Mouse (Mus musculus) liver, embryonic 14.5 days (tissue): ENCODE measurements around the gene Bsx. TPM values are rescaled to one million over a fixed set of nuclear protein-coding genes. Genes with fewer than 3 reads are reported as not detected.

ENCODE experiments used
- ATAC-seq: fragments of 200-750 bp; cut with Nextera tagmentation; 2 replicates; pipeline ENCODE4 v1.8.0; 2017; ENCODE audit warnings: moderate number of reproducible peaks, mild to moderate bottlenecking, moderate library complexity; ENCODE audit not compliant: insufficient read depth
- DNase-seq, 3 experiments: peaks; one replicate each; pipeline ENCODE4 v3.0.0-alpha.2; 2012 to 2013; ENCODE audit warnings: low read depth in 3 of 3, low spot score in 3 of 3
- H3K27ac ChIP-seq: fragments of 300-500 bp; sonication (generic); 2 replicates; pipeline ENCODE4 v1.5.1; 2014; ENCODE audit warnings: moderate library complexity, mild to moderate bottlenecking, control low read depth, inconsistent platforms
- H3K27me3 ChIP-seq: fragments of 300-500 bp; sonication (generic); 2 replicates; pipeline ENCODE4 v1.6.1; 2014; ENCODE audit warnings: mild to moderate bottlenecking, low read length, moderate library complexity; ENCODE audit not compliant: control insufficient read depth, insufficient read depth
- H3K36me3 ChIP-seq: fragments of 300-500 bp; sonication (generic); replicated peaks from 2 replicates; pipeline ENCODE4 v1.6.1; 2014; ENCODE audit warnings: low read depth; ENCODE audit not compliant: control insufficient read depth, insufficient read depth
- H3K4me1 ChIP-seq, 2 experiments: fragments of 200-500 bp in 1 of 2; fragments of 300-500 bp in 1 of 2; sonication (generic) in 1 of 2; replicated peaks; 2 replicates each; pipeline ENCODE4 v1.6.1; 2012 to 2014; ENCODE audit warnings: antibody characterized with exemption in 1 of 2, inconsistent platforms in 1 of 2, low read length in 1 of 2; ENCODE audit not compliant: control insufficient read depth in 2 of 2, insufficient read depth in 2 of 2
- H3K4me2 ChIP-seq: fragments of 300-500 bp; sonication (generic); 2 replicates; pipeline ENCODE4 v1.6.1; 2014; ENCODE audit warnings: low read depth, mild to moderate bottlenecking, control low read depth, moderate library complexity
- H3K4me3 ChIP-seq, 2 experiments: fragments of 200-500 bp in 1 of 2; fragments of 300-500 bp in 1 of 2; sonication (generic) in 1 of 2; 2 replicates each; pipeline ENCODE4 v1.5.1; 2012 to 2014; ENCODE audit warnings: low read depth in 2 of 2, low read length in 2 of 2, mild to moderate bottlenecking in 2 of 2, control low read depth in 1 of 2, inconsistent platforms in 1 of 2, moderate library complexity in 1 of 2; ENCODE audit not compliant: insufficient read depth in 1 of 2
- H3K9ac ChIP-seq: fragments of 300-500 bp; sonication (generic); replicated peaks from 2 replicates; pipeline ENCODE4 v1.6.1; 2014; ENCODE audit warnings: mild to moderate bottlenecking, control low read depth, moderate library complexity
- H3K9me3 ChIP-seq: fragments of 300-500 bp; sonication (generic); 2 replicates; pipeline ENCODE4 v1.6.1; 2016; ENCODE audit warnings: low read length, mixed read lengths; ENCODE audit not compliant: control insufficient read depth
- CTCF ChIP-seq: IDR thresholded peaks from 2 replicates; pipeline ENCODE4 v1.5.1; 2016; ENCODE audit warnings: antibody characterized with exemption, low read depth, control low read depth
- EP300 ChIP-seq: IDR thresholded peaks from 2 replicates; pipeline ENCODE4 v1.6.1; 2016; ENCODE audit warnings: antibody characterized with exemption, low read depth
- WGBS: fragments of 180-500 bp; shearing (Covaris S2); extraction: QIAGEN DNeasy Blood & Tissue Kit; methylation state at CpG from one replicate; pipeline ENCODE4 v1.1.7; 2014; ENCODE audit not compliant: insufficient replicate concordance; 5-methylcytosine and 5-hydroxymethylcytosine counted together
- polyA plus RNA-seq, 2 experiments: library from polyadenylated mRNA; depleted of rRNA in 1 of 2; stranded (reverse) in 1 of 2; unstranded in 1 of 2; fragments of >200 nt; fragmentation: Nextera tagmentation in 1 of 2; extraction: Ambion mirVana in 1 of 2; gene quantifications; 2 replicates each; pipeline versions ENCODE4 v1.2.1 to v1.2.3; 2012 to 2014

Bsx gene
- polyA plus RNA-seq, 2 experiments = 0.01 TPM; not detected in 1

- Histone ChIP-seq H3K27ac (no peak overlapping the region), H3K4me1 (no peaks in the 10 kb centered on the region), H3K9ac (no peak overlapping the region), H3K27me3 (peaks cover 5% of the 10 kb centered on the region; the same call in 1 of the 2 replicates), H3K9me3 (no peaks in the 10 kb centered on the region), H3K4me2 (no peak overlapping the region), H3K4me3 (no peak overlapping the region), H3K36me3 (no peaks in the 10 kb centered on the region)
- ATAC-seq = no peak
- no peak for DNase-seq
- 45% methylated on average over 10 of the region's 10 CpGs for WGBS
- TF ChIP-seq CTCF (no peak), EP300 (no peak)
Measured at GRCm38 (mm10) chr9:40885669-40886068, 11.7 kb downstream of the Bsx start.

GRCm38 (mm10) chr9:40889389-40889788 lies 15.5 kb downstream of the Bsx start:
- H3K27ac ChIP-seq = no peak overlapping the region
- no peak for ATAC-seq
- H3K9ac ChIP-seq = no peak overlapping the region
- no peak overlapping the region for H3K4me2 ChIP-seq
- no peaks in the 10 kb centered on the region for H3K27me3 ChIP-seq
- H3K9me3 ChIP-seq = no peaks in the 10 kb centered on the region
- 42% methylated on average over 12 of the region's 12 CpGs for WGBS
- no peaks in the 10 kb centered on the region for H3K36me3 ChIP-seq
- no peak overlapping the region for H3K4me3 ChIP-seq
- H3K4me1 ChIP-seq = no peaks in the 10 kb centered on the region
- TF ChIP-seq CTCF (no peak), EP300 (no peak)
- DNase-seq = no peak

- no peaks in the 10 kb centered on the region for H3K27me3 ChIP-seq
- WGBS = 61% methylated on average over 6 of the region's 6 CpGs
- no peak overlapping the region for H3K4me2 ChIP-seq
- ATAC-seq = no peak
- no peak overlapping the region for H3K27ac ChIP-seq
- no peak overlapping the region for H3K9ac ChIP-seq
- no peak for DNase-seq
- no peaks in the 10 kb centered on the region for H3K4me1 ChIP-seq
- H3K9me3 ChIP-seq = no peaks in the 10 kb centered on the region
- H3K36me3 ChIP-seq = no peaks in the 10 kb centered on the region
- H3K4me3 ChIP-seq = no peak overlapping the region
- TF ChIP-seq EP300 (no peak), CTCF (no peak)
Measured at GRCm38 (mm10) chr9:40892456-40892855, 18.5 kb downstream of the Bsx start.

GRCm38 (mm10) chr9:40907413-40907812 lies 33.5 kb downstream of the Bsx start:
- no peak overlapping the region for H3K4me3 ChIP-seq
- H3K27ac ChIP-seq = no peak overlapping the region
- 38% methylated on average over 8 of the region's 8 CpGs for WGBS
- no peak for DNase-seq
- no peaks in the 10 kb centered on the region for H3K36me3 ChIP-seq
- H3K4me1 ChIP-seq = no peaks in the 10 kb centered on the region
- no peak overlapping the region for H3K9ac ChIP-seq
- H3K27me3 ChIP-seq = no peaks in the 10 kb centered on the region
- no peak for ATAC-seq
- H3K4me2 ChIP-seq = no peak overlapping the region
- H3K9me3 ChIP-seq = no peaks in the 10 kb centered on the region
- no peak for TF ChIP-seq EP300
- TF ChIP-seq CTCF = no peak

GRCm38 (mm10) chr9:40908411-40908810 lies 34.5 kb downstream of the Bsx start:
- TF ChIP-seq CTCF = no peak
- TF ChIP-seq EP300 = no peak
- ATAC-seq = no peak
- H3K4me3 ChIP-seq = no peak overlapping the region
- H3K36me3 ChIP-seq = no peaks in the 10 kb centered on the region
- no peaks in the 10 kb centered on the region for H3K27me3 ChIP-seq
- WGBS = 74% methylated on average over 8 of the region's 8 CpGs
- DNase-seq = no peak
- H3K9me3 ChIP-seq = no peaks in the 10 kb centered on the region
- no peak overlapping the region for H3K4me2 ChIP-seq
- no peaks in the 10 kb centered on the region for H3K4me1 ChIP-seq
- no peak overlapping the region for H3K9ac ChIP-seq
- no peak overlapping the region for H3K27ac ChIP-seq

- H3K4me2 ChIP-seq = no peak overlapping the region
- TF ChIP-seq CTCF = no peak
- TF ChIP-seq EP300 = no peak
- no peaks in the 10 kb centered on the region for H3K4me1 ChIP-seq
- no peak overlapping the region for H3K4me3 ChIP-seq
- no peaks in the 10 kb centered on the region for H3K36me3 ChIP-seq
- ATAC-seq (no peak), DNase-seq (no peak)
- no peak overlapping the region for H3K27ac ChIP-seq
- 60% methylated on average over 7 of the region's 7 CpGs for WGBS
- H3K9ac ChIP-seq = no peak overlapping the region
- H3K9me3 ChIP-seq = no peaks in the 10 kb centered on the region
- H3K27me3 ChIP-seq = no peaks in the 10 kb centered on the region
Measured at GRCm38 (mm10) chr9:40908915-40909314, 35.0 kb downstream of the Bsx start.
